Mouse (Mus musculus) midbrain, embryonic 16.5 days (tissue): ENCODE results near the gene Trcg1. TPM values are rescaled to one million over a fixed set of nuclear protein-coding genes. Genes with fewer than 3 reads are reported as not detected.

Source experiments
- ATAC-seq: fragments of 200-750 bp; cut with Nextera tagmentation; 2 replicates; pipeline ENCODE4 v1.8.0; 2017; ENCODE audit warnings: moderate TSS enrichment
- H3K27ac ChIP-seq: fragments of 300-500 bp; sonication (generic); 2 replicates; pipeline ENCODE4 v1.5.1; 2014; ENCODE audit warnings: mild to moderate bottlenecking, low read length, mixed read lengths
- H3K27me3 ChIP-seq: fragments of 300-500 bp; sonication (generic); 2 replicates; pipeline ENCODE4 v1.6.1; 2014; ENCODE audit warnings: low read depth, low read length, mixed read lengths; ENCODE audit not compliant: control insufficient read depth, insufficient read depth
- H3K36me3 ChIP-seq: fragments of 300-500 bp; sonication (generic); 2 replicates; pipeline ENCODE4 v1.6.1; 2014; ENCODE audit warnings: mild to moderate bottlenecking, low read length, moderate library complexity, mixed read lengths; ENCODE audit not compliant: control insufficient read depth, insufficient read depth
- H3K4me1 ChIP-seq: fragments of 300-500 bp; sonication (generic); 2 replicates; pipeline ENCODE4 v1.6.1; 2014; ENCODE audit warnings: mild to moderate bottlenecking, low read length, mixed read lengths; ENCODE audit not compliant: control insufficient read depth, insufficient read depth
- H3K4me2 ChIP-seq: fragments of 300-500 bp; sonication (generic); 2 replicates; pipeline ENCODE4 v1.6.1; 2014; ENCODE audit warnings: mild to moderate bottlenecking, low read length, mixed read lengths
- H3K4me3 ChIP-seq: fragments of 300-500 bp; sonication (generic); 2 replicates; pipeline ENCODE4 v1.5.1; 2014; ENCODE audit warnings: low read depth, mild to moderate bottlenecking, low read length, moderate library complexity, mixed read lengths
- H3K9ac ChIP-seq: fragments of 300-500 bp; sonication (generic); 2 replicates; pipeline ENCODE4 v1.6.1; 2014; ENCODE audit warnings: low read depth, low read length, mixed read lengths
- H3K9me3 ChIP-seq: fragments of 300-500 bp; sonication (generic); replicated peaks from 2 replicates; pipeline ENCODE4 v1.6.1; 2014; ENCODE audit warnings: mild to moderate bottlenecking, low read length, mixed read lengths; ENCODE audit not compliant: control insufficient read depth, poor library complexity, severe bottlenecking
- WGBS: fragments of 180-500 bp; shearing (Covaris S2); extraction: QIAGEN DNeasy Blood & Tissue Kit; methylation state at CpG from one replicate; pipeline ENCODE4 v1.1.7; 2014; 5-methylcytosine and 5-hydroxymethylcytosine counted together
- polyA plus RNA-seq: library from polyadenylated mRNA; unstranded; fragments of >200 nt; fragmentation: Nextera tagmentation; extraction: Ambion mirVana; gene quantifications from 2 replicates; pipeline ENCODE4 v1.2.1, GENCODE M21; 2015

The Trcg1 gene
- polyA plus RNA-seq, 1 experiment from 2014 or later = not detected

DNA sequence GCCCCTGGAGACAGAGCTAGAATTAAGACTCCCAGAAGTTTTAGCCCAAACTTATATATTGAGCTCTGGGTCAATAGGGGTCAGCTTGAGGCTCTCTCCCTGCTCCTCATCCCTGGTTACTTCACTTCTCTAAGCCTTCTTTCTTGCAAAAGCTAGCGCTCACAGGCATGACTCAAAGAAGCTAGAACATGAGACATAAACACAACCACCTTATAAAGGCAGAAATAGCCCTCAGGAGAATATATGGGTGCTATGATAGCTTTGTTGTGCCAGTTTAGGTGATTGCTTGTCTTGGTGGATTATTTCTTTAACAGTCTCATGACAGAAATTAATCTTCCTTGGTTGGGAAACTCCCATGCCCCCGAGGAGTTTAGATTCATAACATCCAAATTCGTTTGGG is 58.5 kb downstream of the Trcg1 start:
- Histone ChIP-seq H3K27me3 (no peaks in the 10 kb centered on the region), H3K4me1 (no peaks in the 10 kb centered on the region), H3K4me2 (no peak overlapping the region), H3K27ac (no peak overlapping the region), H3K9me3 (no peaks in the 10 kb centered on the region), H3K4me3 (no peak overlapping the region), H3K36me3 (no peaks in the 10 kb centered on the region), H3K9ac (no peak overlapping the region)
- ATAC-seq = no peak
- 78% methylated on average over 3 of the region's 3 CpGs for WGBS

DNA sequence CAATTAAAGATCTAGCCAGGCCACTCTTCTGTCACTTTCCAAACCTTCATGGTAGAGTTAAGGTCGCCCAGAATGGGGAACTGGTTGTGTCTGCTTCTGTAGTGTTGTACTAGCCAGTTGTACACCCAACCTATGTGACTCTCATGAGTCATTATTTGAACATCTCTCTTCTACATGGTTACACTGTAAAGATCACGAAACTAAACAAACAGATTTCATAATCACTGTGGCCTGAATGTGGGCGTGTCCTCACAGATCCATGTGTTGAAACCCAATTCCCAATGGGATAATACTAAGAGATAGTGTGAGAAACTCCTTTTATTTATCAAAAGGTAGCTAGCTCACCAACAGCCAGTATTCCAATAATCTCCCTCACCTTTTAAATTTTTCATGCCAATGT is 59.3 kb downstream of the Trcg1 start:
- Histone ChIP-seq H3K9me3 (no peaks in the 10 kb centered on the region), H3K9ac (no peak overlapping the region), H3K36me3 (no peaks in the 10 kb centered on the region), H3K27me3 (no peaks in the 10 kb centered on the region), H3K4me3 (no peak overlapping the region), H3K4me2 (no peak overlapping the region), H3K27ac (no peak overlapping the region), H3K4me1 (no peaks in the 10 kb centered on the region)
- WGBS = 85% methylated on average over 3 of the region's 3 CpGs
- ATAC-seq = no peak

DNA sequence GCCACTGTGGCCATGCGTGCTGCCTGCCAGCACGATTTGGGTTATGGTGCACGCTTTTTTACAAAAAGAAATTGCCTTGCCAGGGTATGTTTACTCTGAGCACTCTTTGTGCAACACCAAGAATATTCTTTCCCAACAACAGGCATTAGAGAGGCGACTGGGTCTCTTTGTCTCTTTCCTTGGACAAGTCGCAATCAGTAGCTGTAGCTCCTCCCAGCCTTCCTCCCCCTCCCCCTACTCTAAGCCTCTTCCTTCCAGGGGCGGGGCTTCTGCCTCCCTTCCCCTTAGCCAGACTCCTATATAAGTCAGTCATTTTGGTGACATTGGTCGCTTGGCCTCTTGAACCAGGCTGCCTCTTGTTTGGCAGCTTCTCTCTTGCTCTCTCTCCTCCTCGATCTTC is 59.9 kb downstream of the Trcg1 start:
- no peak overlapping the region for H3K4me2 ChIP-seq
- no peaks in the 10 kb centered on the region for H3K36me3 ChIP-seq
- ATAC-seq = no peak
- H3K4me3 ChIP-seq = no peak overlapping the region
- no peaks in the 10 kb centered on the region for H3K4me1 ChIP-seq
- H3K27ac ChIP-seq = no peak overlapping the region
- H3K27me3 ChIP-seq = no peaks in the 10 kb centered on the region
- 66% methylated on average over 8 of the region's 8 CpGs for WGBS
- no peaks in the 10 kb centered on the region for H3K9me3 ChIP-seq
- no peak overlapping the region for H3K9ac ChIP-seq

DNA sequence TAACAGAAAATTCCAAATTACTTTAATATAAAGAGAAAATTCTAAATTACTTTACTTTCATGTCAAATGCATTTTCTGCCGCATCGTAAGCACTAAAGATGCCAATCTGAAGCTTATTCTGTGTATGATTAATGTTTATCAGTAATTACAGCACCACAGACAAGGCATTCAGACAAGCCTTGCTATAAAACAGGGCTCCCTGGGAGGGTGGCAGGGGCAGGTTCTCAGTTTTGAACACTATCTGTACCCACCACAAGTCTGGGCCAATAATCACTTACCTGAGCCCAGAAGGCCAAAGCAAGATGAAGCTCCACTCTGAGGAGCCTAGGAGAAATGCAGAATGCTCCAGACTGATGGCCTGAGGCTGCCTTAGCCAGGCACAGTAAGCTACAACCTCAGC is 61.6 kb downstream of the Trcg1 start:
- H3K27me3 ChIP-seq = no peaks in the 10 kb centered on the region
- no peaks in the 10 kb centered on the region for H3K4me1 ChIP-seq
- no peak for ATAC-seq
- no peak overlapping the region for H3K27ac ChIP-seq
- 94% methylated on average over 2 of the region's 2 CpGs for WGBS
- no peak overlapping the region for H3K4me2 ChIP-seq
- H3K4me3 ChIP-seq = no peak overlapping the region
- no peak overlapping the region for H3K9ac ChIP-seq
- no peaks in the 10 kb centered on the region for H3K9me3 ChIP-seq
- no peaks in the 10 kb centered on the region for H3K36me3 ChIP-seq

Other genes starting within 250 kb of the Trcg1 start
- gene Ptpn9, start 241.6 kb upstream of the Trcg1 start, polyA plus RNA-seq = 24.4 and 25.8 TPM in 2 replicates
- gene Sin3a, start 164.5 kb upstream of the Trcg1 start, polyA plus RNA-seq = 21.8 and 22.1 TPM in 2 replicates
- gene Man2c1, start 105.9 kb upstream of the Trcg1 start, polyA plus RNA-seq = 94.0 TPM in 2 replicates
- 8.2 and 8.6 TPM in 2 replicates for gene Neil1, start 88.3 kb upstream of the Trcg1 start, polyA plus RNA-seq
- gene Commd4, start 78.2 kb upstream of the Trcg1 start, polyA plus RNA-seq = 191 and 202 TPM in 2 replicates
- gene 1700017B05Rik, start 26.1 kb downstream of the Trcg1 start, polyA plus RNA-seq = 3.0 and 4.2 TPM in 2 replicates
- 24.0 and 25.5 TPM in 2 replicates for gene Ppcdc, start 203.6 kb downstream of the Trcg1 start, polyA plus RNA-seq
- 168 and 191 TPM in 2 replicates for gene Scamp5, start 231.5 kb downstream of the Trcg1 start, polyA plus RNA-seq